Mouse (Mus musculus): ENCODE results near the gene Rtn2.

Rtn2 gene

DNA sequence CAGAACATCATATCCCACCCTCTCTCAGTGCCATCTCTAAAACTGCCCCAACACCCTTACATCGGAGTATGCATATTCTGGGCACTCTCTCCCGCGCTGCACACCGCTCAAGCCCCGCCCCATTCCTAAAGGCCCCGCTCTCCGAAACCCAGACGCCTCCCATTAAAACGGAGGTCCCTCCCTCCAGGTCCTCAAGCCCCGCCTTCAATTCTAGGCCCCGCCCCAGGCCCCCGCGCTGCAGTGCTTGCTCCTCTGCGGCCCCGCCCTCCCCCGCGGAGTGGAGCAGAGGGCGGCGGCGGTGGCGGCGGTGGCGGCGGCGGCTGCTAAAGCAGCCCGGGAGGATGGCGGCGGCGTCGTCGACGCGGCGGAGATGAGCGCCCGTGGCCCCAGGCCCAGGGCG is at the start of gene Rtn2:
Gene Rtn2 (plus strand): TSS at position 240 of the 400 bp plus-strand sequence.
- DNase-seq (ENCODE audit: low spot score in 2 of 2): peak; percentile 73 to 77

DNA sequence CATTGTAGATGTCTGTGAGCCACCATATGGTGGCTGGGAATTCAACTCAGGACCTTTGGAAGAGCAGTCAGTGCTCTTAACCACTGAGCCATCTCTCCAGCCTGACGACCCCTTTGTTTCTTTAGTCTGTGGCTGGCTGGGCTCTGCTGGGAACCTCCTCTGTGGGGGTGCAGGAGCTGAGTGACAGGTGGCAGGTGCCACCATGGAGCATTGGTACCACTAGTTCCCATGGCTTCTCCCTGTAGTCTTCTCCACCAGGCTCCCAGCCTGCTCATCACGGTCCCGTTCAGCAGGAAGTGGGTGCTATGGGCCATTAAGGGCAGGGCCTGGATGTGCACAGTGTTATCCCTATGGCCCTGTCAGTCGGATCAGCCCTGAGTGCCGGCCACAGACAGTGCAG is 47.8 kb upstream of the Rtn2 start:
- DNase-seq (ENCODE audit: low spot score in 2 of 2): no peak

DNA sequence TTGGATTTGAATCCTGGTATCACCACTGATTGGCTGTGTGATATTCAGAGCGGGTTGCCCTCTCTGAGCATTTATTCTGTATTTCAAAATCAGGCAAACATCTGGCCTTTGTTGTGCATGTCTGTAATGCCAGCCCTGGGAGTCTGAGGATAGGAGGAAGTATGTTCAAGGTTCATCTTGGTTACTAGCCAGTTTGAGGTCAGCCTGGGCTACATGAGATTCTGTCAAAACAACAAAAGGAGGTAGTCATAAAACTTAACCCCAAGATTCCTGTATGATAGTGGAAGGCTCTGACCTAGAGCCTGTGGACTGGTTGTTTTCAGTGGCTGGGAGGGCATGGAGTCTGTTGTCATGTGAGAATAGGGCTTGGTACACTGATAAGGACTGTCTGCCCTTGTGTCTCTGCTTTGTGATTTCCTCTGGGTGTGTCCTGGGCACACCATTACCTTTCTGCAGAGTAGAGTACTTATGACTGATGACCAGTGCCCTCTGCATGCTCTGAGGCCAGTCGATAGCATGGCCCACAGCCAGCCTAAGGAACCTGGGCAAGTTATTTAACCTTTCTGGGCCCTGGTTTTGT is 47.2 kb upstream of the Rtn2 start:
- DNase-seq (ENCODE audit: low spot score in 2 of 2): no peak

DNA sequence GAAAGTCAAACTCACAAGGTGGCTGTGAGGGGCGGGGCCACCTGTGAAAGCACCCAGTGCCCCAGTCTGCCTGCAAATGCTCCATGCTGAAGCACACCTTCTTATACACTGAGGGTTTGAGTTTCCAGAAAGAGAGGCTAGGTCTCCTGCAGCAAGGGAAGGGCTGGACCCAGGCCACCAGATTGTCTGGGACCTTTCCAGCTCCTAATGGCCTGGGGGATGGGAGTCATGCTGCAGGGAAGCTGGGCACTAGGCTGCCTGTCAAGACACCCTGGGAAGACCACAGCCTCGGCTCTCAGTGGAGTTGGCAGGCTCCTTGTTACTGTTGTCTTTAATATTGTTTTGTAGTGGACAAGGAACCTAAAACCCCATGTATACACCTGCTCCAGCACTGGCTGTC is 46.0 kb upstream of the Rtn2 start:
- DNase-seq (ENCODE audit: low spot score in 2 of 2): no peak

DNA sequence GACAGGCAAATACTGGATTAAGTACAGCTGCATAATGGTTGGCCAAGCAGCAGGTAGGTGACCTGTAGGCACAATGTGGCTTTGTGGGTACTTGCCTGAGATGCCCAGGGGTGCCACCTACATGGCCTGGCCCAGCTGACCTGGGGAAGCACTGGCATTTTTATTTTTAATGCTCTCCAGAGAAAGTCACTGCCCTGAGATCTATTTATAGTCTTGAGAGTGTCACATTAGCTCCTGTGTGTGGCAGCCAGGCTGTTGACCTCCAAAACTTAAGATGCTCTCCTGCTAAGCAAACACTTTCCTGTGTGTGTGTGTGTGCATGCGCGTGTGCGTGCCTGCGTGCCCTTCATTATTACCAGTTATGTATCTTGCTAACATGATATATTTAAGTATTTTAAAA is 44.1 kb upstream of the Rtn2 start:
- no peak for DNase-seq (ENCODE audit: low spot score in 2 of 2)

DNA sequence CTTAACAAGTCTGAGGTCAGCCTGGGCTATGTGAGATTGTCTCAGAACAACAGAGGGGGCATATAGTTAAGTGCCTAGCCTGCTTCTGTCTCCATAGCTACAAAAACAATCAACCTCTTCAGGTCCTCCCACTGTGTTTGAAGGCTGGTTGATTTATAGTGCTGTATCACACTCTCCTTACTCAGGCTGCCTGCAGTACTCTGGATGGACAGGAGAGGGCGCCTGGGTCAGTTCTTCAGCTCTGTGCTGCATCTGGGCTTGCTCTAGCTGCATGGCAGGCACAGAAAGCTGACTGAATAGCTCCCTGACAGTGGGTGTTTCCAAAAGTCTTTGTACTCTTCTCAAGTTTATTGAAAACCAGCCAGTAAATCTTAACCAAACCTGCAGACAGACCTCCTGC is 43.0 kb upstream of the Rtn2 start:
- peak; percentile 97 to 98 for DNase-seq (ENCODE audit: low spot score in 2 of 2)

DNA sequence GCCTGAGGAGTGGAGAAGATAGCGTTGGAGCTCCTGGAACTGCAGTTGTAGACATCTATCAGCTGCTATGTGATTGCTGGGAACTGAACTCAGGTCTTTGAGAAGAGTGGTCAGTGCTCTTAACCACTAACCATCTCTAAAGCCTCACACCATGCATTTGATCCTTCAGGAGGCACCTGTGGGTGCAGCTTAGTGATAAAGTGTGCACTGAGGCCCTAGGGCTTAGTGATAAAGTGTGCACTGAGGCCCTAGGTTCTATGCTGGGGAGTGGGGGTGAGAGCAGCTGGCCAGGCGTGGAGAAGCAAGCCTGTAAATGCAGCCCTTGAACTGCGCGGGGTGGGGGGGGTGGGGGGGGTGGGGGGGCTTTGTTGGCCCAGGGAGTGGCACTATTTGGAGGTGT is 42.4 kb upstream of the Rtn2 start:
- no peak for DNase-seq (ENCODE audit: low spot score in 2 of 2)

DNA sequence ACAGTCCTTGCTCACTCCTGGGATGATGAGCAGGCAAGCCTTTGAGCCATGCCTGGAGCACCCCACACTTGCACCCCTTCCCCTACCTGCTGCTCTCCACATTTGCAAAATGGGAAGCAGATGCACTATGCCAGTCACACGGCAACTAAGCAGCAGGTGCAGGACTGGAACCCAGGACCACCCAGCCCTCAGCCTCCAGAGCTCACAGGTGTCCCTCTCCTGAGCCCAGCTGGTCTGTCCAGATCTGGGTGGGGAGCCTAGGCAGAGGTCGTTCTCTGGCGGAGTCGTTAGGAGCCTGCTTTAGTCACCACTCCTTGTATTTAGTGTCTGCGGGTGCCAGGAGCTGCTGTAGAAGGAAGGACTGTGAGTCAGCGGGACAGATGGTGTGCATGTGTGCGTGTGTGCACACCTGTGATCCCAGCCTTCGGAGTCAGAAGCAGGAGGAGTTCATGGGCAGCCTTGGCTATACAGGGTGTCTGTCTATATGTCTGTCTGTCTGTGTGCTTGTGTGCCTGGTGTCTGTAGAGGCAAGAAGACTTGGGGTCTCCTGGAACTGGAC is 41.4 kb upstream of the Rtn2 start:
- DNase-seq (ENCODE audit: low spot score in 2 of 2): peak; percentile 41 to 48

DNA sequence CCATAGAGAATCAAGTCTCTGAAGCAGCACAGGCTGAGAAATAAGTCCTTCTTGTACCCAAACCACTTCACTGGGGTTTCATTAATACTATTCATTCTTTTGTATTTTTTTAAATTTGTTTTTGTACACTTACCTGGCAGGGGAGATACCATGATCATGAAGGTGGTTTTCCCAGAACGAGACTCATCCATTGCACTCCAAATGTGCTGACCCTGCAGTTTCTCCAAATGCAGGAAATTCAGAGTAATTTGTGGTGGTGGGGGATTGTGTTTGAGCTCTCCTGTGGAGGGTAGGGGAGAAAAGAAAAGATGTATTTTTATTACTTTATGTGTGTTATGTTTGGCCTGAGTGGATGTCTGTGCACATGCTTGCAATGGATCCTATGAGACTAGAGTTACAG is 40.4 kb upstream of the Rtn2 start:
- DNase-seq (ENCODE audit: low spot score in 2 of 2): no peak

DNA sequence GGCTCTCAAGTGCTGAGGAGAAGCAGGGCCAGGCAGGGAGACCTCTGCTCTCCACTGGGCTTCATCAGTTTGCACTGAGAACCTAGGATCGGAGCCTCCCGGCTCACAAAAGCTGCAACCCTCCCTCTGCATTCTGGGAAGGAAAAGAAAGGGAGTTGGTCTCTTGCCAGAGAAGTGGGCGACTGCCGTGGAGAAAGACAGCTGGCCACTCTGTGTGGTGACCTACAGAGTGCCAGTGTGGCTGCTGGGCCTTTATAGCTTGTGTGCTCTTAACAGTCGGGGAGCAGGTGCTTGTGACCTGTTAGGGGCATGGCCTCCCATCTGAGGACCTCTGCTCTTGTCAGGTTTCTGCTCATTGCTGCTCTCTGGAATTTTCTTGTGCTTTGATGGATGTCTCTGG is 38.6 kb upstream of the Rtn2 start:
- DNase-seq (ENCODE audit: low spot score in 2 of 2): peak; percentile 31 to 44

DNA sequence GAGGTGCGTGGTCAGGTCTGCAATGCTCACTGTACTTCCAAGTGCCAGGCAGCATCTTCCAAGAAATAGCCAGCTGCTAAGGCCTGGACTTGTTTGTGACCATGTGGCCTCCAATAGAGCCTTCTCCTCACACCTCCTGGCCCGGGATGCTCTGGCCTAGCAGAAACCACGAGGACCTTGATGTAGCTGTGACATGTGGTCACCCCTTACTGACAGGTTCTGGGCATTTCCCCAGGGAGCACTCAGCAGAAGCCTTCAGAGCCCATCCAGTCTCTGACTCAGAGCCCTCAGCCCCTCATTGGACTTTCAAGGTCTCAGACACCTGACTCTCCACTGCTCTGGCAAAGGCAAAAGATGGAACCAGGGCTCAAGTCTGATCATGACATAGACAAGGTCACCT is 37.3 kb upstream of the Rtn2 start:
- no peak for DNase-seq (ENCODE audit: low spot score in 2 of 2)

DNA sequence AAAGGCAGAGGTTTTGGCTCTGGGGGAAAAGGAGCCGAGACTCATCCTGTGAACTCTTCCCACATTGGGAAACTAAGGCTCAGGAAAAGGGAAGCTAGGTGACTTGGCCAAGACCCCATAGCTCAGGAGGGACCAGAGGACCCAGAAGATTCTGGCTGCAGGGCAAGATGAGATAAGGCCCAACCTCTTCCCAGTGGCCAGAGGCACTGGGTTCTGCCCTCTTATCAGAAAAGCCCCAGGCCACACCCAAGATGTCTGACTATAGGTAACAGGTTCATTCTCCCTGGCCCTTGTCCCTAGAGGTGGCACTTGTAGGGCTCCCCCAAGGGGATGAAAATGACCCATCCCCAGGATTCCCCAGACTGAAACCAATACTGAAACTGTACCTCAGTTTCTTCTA is 35.6 kb upstream of the Rtn2 start:
- DNase-seq (ENCODE audit: low spot score in 2 of 2): no peak

DNA sequence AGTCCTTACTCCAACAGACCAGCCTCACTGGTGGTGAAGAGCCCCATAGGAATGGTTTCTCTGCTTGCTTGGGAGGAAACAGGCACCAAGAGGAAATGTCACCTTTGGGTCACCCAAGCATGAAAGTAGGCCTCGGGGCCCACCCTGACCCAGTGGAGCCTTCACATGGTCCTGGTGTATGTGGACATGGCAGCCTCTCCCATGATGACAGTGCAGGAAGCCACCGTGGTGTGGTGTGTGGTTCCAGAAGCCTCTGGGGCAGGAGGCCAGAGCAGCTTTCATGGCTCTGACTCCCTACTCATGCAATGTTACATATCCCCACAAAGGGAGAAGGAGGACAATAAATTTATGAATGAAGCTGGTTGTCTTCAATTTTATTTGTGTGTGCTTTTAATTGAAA is 34.9 kb upstream of the Rtn2 start:
- DNase-seq (ENCODE audit: low spot score in 2 of 2): no peak

DNA sequence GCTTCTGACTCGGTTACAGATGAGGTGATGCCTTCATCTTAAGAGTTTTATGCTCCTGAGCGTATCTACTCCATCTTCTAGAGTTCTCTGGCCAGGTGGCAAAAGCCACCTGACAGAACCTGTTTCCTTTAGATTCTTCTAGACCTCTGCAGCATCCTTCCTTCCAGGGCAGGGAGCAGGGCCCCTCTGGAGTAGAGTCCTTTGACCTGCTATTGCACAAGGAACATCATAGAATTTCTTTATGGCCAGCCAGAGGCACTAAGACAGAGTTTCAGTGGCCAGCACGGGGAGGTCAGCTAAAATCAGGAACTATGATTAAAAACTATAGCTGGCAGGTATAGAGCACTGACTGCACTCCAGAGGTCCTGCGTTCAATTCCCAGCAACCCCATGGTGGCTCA is 30.3 kb upstream of the Rtn2 start:
- DNase-seq (ENCODE audit: low spot score in 2 of 2): no peak

DNA sequence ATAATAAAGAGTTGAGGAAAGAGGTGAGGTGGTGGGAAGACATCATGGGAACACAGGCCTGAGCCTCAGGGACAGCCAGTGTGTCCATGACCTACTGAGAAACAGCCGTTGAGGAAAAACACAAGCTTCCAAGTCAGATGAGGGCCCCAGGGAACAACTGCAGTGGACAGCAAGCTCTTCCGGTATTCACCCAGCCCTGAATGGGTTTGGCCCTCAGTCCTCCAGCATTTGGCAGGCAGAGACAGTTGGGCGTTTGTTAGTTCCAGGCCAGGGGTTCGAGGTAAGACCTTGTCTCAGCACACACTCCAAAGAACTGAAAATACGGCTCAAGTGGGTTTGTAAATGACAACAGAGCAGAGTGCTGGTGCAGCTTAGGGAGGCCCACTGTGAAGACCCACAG is 29.0 kb upstream of the Rtn2 start:
- DNase-seq (ENCODE audit: low spot score in 2 of 2): no peak

DNA sequence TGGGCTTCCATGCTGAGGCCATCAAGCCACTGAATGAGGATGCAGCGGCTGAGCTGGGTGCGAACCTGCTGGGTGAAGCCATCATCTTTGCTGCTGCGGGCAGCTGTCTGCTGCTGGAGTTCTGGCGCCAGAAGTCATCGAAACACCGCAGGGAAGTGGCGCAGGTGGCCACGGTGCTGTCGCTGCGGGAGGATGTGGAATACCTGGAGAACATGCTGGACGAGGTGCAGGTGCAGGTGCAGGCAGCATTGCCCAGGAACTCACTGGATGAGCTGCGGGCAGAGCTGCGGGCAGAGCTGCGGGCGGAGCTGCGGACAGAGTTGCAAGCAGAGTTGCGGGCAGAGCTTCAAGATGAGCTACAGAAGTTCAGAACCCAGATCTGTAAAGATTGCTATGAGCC is 27.0 kb upstream of the Rtn2 start:
- no peak for DNase-seq (ENCODE audit: low spot score in 2 of 2)

DNA sequence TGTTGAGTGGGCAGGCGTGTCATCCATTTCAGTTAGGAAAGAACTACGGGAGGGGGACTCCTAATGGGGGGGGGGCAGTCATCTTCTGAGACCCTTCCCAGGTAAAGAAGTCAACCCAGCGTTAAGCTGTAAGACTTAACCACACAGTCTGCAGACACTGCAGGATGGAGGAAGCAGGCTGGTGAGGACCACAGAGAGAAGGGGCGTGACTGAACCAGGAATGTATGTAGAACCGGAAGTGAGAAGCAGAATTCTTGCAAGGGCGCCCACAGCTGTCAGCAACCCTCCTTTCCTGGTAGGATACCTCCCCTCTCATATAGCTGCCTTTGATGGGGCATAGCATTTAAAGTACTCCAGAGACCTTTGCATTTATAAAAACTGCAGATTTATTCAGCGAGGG is 25.9 kb upstream of the Rtn2 start:
- no peak for DNase-seq (ENCODE audit: low spot score in 2 of 2)

DNA sequence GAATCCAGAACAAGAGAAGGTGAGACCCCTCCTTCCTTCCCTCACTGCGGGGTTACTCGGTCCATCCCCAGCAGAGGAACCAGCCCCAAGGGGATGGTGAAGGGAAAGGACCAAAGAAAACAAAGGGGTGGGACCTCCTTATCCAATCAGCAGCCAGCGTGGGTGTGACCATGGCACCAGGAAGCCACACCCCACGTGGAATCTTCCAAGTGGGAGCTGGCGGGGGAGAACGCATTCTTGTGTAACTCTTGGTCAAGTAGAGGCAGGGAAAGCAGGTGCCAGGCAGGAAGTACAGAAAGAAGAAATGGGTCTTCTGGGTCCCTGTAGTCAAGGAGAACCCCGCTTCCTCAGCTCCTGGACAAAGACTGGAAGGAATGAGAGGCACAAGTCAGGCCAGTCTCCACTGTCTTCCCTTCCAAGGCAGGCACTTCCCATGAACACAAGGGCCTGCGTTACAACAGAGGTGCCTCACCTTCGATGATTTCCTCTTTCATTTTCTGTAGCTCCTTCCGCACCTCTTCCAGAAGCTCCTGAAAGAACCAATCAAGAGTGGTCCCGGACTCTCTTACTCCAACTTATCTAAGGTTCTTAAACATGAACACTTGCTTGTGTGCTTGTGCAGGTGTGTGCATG is 24.9 kb upstream of the Rtn2 start:
- peak in 1 of 2 experiments; percentile 44 for DNase-seq (ENCODE audit: low spot score in 2 of 2)

DNA sequence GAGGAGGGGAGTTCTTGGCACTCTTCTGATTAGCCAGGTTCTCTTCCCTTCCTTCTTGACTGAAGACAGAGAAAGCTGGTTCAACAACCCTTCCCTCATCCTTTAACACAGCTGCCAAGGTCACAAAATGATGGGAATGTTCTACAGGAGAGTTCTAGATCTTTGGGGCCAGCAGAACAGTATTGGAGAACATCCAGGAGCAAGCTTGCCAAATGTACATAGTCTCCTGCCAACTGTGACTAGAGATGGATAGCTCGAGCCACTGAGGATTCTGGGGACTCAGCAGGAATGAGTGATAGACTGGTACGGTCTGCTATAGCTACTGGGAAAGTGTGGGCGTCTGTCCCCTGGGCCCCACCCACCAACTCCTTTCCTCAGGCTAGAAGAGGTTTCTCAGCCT is 24.1 kb upstream of the Rtn2 start:
- DNase-seq (ENCODE audit: low spot score in 2 of 2): no peak

DNA sequence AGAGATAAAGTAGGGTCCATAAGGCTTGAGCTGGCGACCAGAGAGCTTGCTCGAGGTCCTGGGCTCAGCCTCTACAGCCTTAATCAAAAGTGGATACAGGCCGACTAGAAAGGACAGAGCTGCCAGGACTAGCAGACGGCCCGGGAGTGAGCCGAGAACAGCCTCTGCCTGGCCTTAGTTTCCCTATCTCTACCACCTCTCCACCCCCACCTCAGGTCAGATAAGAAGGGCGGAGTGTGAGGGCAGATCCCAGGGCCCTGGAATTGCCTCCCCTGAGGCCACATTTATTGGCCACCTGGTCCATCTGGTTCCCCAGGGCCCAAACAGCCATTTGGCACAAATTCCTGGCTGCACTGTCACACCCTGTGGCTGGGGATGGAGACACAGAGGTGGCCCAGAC is 17.3 kb upstream of the Rtn2 start:
- no peak for DNase-seq (ENCODE audit: low spot score in 2 of 2)

DNA sequence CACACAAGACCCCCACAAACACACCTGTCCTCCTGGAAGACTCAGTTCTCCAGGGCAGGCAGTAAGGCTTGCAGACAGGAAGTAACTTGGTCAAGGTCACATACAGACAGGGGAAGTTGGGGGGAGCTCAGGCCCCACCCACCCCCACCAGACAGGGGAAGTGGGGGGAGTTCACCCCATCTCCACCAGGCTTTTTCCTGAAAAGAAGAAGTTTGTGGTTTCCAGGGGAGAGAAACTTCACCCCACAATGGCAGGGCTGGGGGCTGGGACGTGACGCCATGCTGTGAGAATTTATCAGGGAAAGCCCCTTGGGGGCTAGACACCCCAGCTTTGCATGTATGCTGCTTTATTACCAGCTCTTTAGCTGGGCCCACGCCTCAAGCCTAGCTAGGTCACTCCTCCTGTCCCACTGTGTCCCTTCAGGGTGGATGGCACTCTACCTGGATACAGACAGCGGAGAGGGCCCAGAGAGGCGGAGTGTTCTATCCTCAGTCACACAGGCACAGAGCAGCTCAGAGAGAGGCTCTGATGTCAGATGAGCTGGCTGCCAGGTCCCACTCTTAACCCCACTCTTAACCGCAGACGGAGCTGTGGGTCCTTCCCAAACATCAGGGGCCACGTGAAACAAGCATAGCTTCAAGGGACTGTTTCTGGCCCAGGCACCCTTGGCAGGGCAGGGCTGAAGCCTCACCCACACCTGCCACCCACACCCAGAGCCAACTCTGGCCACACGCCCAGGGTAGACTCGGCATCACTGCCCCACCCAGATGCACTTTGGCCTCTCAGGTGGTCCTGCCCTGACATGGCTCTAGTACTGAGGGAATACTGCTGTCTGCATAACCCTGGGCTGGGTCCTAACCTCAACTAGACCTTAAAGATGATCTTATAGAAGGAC is 16.2 kb upstream of the Rtn2 start:
- DNase-seq (ENCODE audit: low spot score in 2 of 2): no peak

DNA sequence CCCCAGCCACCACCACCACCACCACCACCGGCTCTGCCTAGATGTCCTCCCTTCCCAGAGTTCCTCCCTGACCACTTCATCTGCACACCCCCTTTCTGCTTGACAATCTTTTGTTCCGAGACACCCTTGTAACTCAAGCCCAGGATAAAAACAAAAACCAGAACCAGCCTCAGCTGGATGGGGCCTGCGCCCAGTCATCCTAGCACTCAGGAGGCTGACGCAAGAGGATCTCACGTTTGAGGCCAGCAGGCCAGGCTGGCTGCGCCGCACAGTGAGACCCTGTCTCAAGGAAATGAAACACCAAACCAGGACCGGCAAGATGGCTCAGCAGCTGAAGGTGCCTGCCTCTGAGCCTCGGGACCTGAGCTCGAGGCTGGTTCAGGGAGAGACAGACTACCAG is 15.4 kb upstream of the Rtn2 start:
- DNase-seq (ENCODE audit: low spot score in 2 of 2): no peak

All from right cerebral cortex, adult 2 months (tissue).